Mouse (Mus musculus) CH12.LX (cell line): ENCODE measurements around the gene Soga1. TPM values are rescaled to one million over a fixed set of nuclear protein-coding genes. Genes with fewer than 3 reads are reported as not detected.

Experiments used
- DNase-seq: peaks from one replicate; pipeline ENCODE4 v3.0.0-alpha.2; 2013; ENCODE audit errors: extremely low read depth
- H3K27ac ChIP-seq: 2 replicates; pipeline ENCODE4 v1.5.1; 2012; ENCODE audit warnings: low read depth, mild to moderate bottlenecking, control low read depth, moderate library complexity; ENCODE audit not compliant: insufficient read depth
- H3K27me3 ChIP-seq: replicated peaks from 2 replicates; pipeline ENCODE3; 2012; ENCODE audit warnings: inconsistent platforms
- H3K36me3 ChIP-seq, 2 experiments: replicated peaks in 1 of 2; 2 replicates each; pipeline versions ENCODE3 to v1.6.1; 2012; ENCODE audit warnings: inconsistent platforms in 1 of 2, low read length in 1 of 2, mild to moderate bottlenecking in 1 of 2, mixed read lengths in 1 of 2, moderate library complexity in 1 of 2; ENCODE audit not compliant: control insufficient read depth in 1 of 2, insufficient read depth in 1 of 2
- H3K4me1 ChIP-seq, 2 experiments: 2 replicates each; pipeline ENCODE4 v1.6.1; 2012; ENCODE audit warnings: inconsistent platforms in 1 of 2, moderate library complexity in 1 of 2; ENCODE audit not compliant: insufficient read depth in 2 of 2, control insufficient read depth in 1 of 2
- H3K4me2 ChIP-seq: 2 replicates; pipeline ENCODE4 v1.6.1; 2012; ENCODE audit warnings: low read depth, mild to moderate bottlenecking, control low read depth; ENCODE audit not compliant: poor library complexity, insufficient read depth, severe bottlenecking
- H3K4me3 ChIP-seq, 3 experiments: fragments of 150-350 bp in 1 of 3; sonication (generic) in 1 of 3; replicated peaks in 1 of 3; 2 replicates each; pipeline versions ENCODE3 to v1.5.1; 2011 to 2012; ENCODE audit warnings: low read depth in 2 of 3, low read length in 2 of 3, mild to moderate bottlenecking in 2 of 3, moderate library complexity in 2 of 3, control low read depth in 1 of 3, improper control_type of control experiment in 1 of 3, inconsistent platforms in 1 of 3, mixed read lengths in 1 of 3; ENCODE audit not compliant: poor library complexity in 1 of 3
- H3K79me2 ChIP-seq: replicated peaks from 2 replicates; pipeline ENCODE4 v1.6.1; 2012; ENCODE audit warnings: mild to moderate bottlenecking, moderate library complexity; ENCODE audit not compliant: control insufficient read depth, poor library complexity, insufficient read depth, severe bottlenecking; ENCODE audit errors: extremely low read depth
- H3K9ac ChIP-seq: 2 replicates; pipeline ENCODE4 v1.6.1; 2012; ENCODE audit warnings: low read depth, mild to moderate bottlenecking, control low read depth, moderate library complexity; ENCODE audit not compliant: insufficient read depth
- H3K9me3 ChIP-seq: replicated peaks from 2 replicates; pipeline ENCODE3; 2012; ENCODE audit warnings: low read length, inconsistent platforms, mixed read lengths
- BHLHE40 ChIP-seq: IDR thresholded peaks from 2 replicates; pipeline ENCODE4 v1.6.1; 2011; ENCODE audit warnings: mild to moderate bottlenecking, low read depth, low read length, improper control_type of control experiment
- CHD1 ChIP-seq: IDR thresholded peaks from 2 replicates; pipeline ENCODE4 v1.6.1; 2012; ENCODE audit warnings: low read depth, low read length, improper control_type of control experiment, inconsistent platforms
- CHD2 ChIP-seq: IDR thresholded peaks from 2 replicates; pipeline ENCODE4 v1.6.1; 2011; ENCODE audit warnings: low read length, improper control_type of control experiment
- CTCF ChIP-seq, 2 experiments: IDR thresholded peaks in 1 of 2; conservative IDR thresholded peaks in 1 of 2; 2 replicates each; pipeline ENCODE4 v1.5.1; 2011 to 2012; ENCODE audit warnings: low read depth in 2 of 2, low read length in 2 of 2, improper control_type of control experiment in 1 of 2, inconsistent platforms in 1 of 2, mild to moderate bottlenecking in 1 of 2, moderate library complexity in 1 of 2
- E2F4 ChIP-seq: IDR thresholded peaks from 2 replicates; pipeline ENCODE4 v1.6.1; 2011; ENCODE audit warnings: low read depth, low read length, improper control_type of control experiment; ENCODE audit not compliant: insufficient replicate concordance
- ELF1 ChIP-seq: IDR thresholded peaks from 2 replicates; pipeline ENCODE4 v1.6.1; 2014; ENCODE audit warnings: low read depth, mild to moderate bottlenecking, inconsistent platforms, low read length, improper control_type of control experiment
- EP300 ChIP-seq: IDR thresholded peaks from 2 replicates; pipeline ENCODE4 v1.6.1; 2011; ENCODE audit warnings: low read length, improper control_type of control experiment
- ETS1 ChIP-seq: conservative IDR thresholded peaks from 2 replicates; pipeline ENCODE4 v1.6.1; 2012; ENCODE audit warnings: low read depth, mild to moderate bottlenecking, inconsistent platforms, low read length, improper control_type of control experiment, moderate library complexity
- GABPA ChIP-seq: IDR thresholded peaks from 2 replicates; pipeline ENCODE4 v1.6.1; 2012; ENCODE audit warnings: low read depth, low read length, improper control_type of control experiment, inconsistent platforms; ENCODE audit not compliant: insufficient replicate concordance
- IRF4 ChIP-seq: IDR thresholded peaks from 2 replicates; pipeline ENCODE4 v1.6.1; 2014; ENCODE audit warnings: low read depth, mild to moderate bottlenecking, inconsistent platforms, low read length, improper control_type of control experiment
- JUN ChIP-seq: IDR thresholded peaks from 2 replicates; pipeline ENCODE4 v1.6.1; 2011; ENCODE audit warnings: low read depth, mild to moderate bottlenecking, low read length, improper control_type of control experiment, moderate library complexity; ENCODE audit not compliant: insufficient read depth
- JUND ChIP-seq: conservative IDR thresholded peaks from 2 replicates; pipeline ENCODE4 v1.6.1; 2011; ENCODE audit warnings: low read depth, low read length, improper control_type of control experiment
- KAT2A ChIP-seq: IDR thresholded peaks from 2 replicates; pipeline ENCODE4 v1.6.1; 2012; ENCODE audit warnings: low read length, improper control_type of control experiment, inconsistent platforms; ENCODE audit not compliant: insufficient replicate concordance
- MAFK ChIP-seq: IDR thresholded peaks from 2 replicates; pipeline ENCODE4 v1.6.1; 2011; ENCODE audit warnings: low read length, improper control_type of control experiment; ENCODE audit not compliant: insufficient replicate concordance
- MAX ChIP-seq: IDR thresholded peaks from 2 replicates; pipeline ENCODE4 v1.6.1; 2011; ENCODE audit warnings: low read length, improper control_type of control experiment
- MAZ ChIP-seq: IDR thresholded peaks from 2 replicates; pipeline ENCODE4 v1.6.1; 2012; ENCODE audit warnings: low read depth, mild to moderate bottlenecking, inconsistent platforms, low read length, improper control_type of control experiment, moderate library complexity
- MEF2A ChIP-seq: IDR thresholded peaks from 2 replicates; pipeline ENCODE4 v1.6.1; 2014; ENCODE audit warnings: low read depth, mild to moderate bottlenecking, inconsistent platforms, low read length, improper control_type of control experiment, borderline replicate concordance
- MYC ChIP-seq: IDR thresholded peaks from 2 replicates; pipeline ENCODE4 v1.6.1; 2011; ENCODE audit warnings: low read depth, mild to moderate bottlenecking, improper control_type of control experiment, low read length
- NELFE ChIP-seq: IDR thresholded peaks from 2 replicates; pipeline ENCODE4 v1.6.1; 2011; ENCODE audit warnings: low read depth, low read length, improper control_type of control experiment
- POLR2A ChIP-seq: IDR thresholded peaks from 2 replicates; pipeline ENCODE4 v1.6.1; 2011; ENCODE audit warnings: low read depth, mild to moderate bottlenecking, improper control_type of control experiment, low read length
- POLR2AphosphoS2 ChIP-seq: IDR thresholded peaks from 2 replicates; pipeline ENCODE4 v1.6.1; 2011; ENCODE audit warnings: low read depth, low read length, improper control_type of control experiment
- RCOR1 ChIP-seq: conservative IDR thresholded peaks from 2 replicates; pipeline ENCODE4 v1.6.1; 2012; ENCODE audit warnings: low read depth, mild to moderate bottlenecking, inconsistent platforms, low read length, improper control_type of control experiment
- SIN3A ChIP-seq: IDR thresholded peaks from 2 replicates; pipeline ENCODE4 v1.6.1; 2012; ENCODE audit warnings: low read length, improper control_type of control experiment, inconsistent platforms
- SMC3 ChIP-seq: IDR thresholded peaks from 2 replicates; pipeline ENCODE4 v1.6.1; 2011; ENCODE audit warnings: low read depth, low read length, improper control_type of control experiment
- TBP ChIP-seq: conservative IDR thresholded peaks from 2 replicates; pipeline ENCODE4 v1.6.1; 2011; ENCODE audit warnings: low read depth, low read length, improper control_type of control experiment
- TCF12 ChIP-seq: IDR thresholded peaks from 2 replicates; pipeline ENCODE4 v1.6.1; 2014; ENCODE audit warnings: low read depth, mild to moderate bottlenecking, inconsistent platforms, low read length, improper control_type of control experiment
- USF1 ChIP-seq: IDR thresholded peaks from 2 replicates; pipeline ENCODE4 v1.6.1; 2014; ENCODE audit warnings: low read depth, mild to moderate bottlenecking, inconsistent platforms, low read length, improper control_type of control experiment
- USF2 ChIP-seq: conservative IDR thresholded peaks from 2 replicates; pipeline ENCODE4 v1.6.1; 2011; ENCODE audit warnings: low read depth, low read length, improper control_type of control experiment
- ZC3H11A ChIP-seq: IDR thresholded peaks from 2 replicates; pipeline ENCODE4 v1.6.1; 2012; ENCODE audit warnings: low read depth, mild to moderate bottlenecking, inconsistent platforms, low read length, improper control_type of control experiment
- ZKSCAN1 ChIP-seq: IDR thresholded peaks from 2 replicates; pipeline ENCODE4 v1.6.1; 2012; ENCODE audit warnings: low read depth, inconsistent platforms, low read length, improper control_type of control experiment, borderline replicate concordance
- dilution Hi-C: fragments of 300-500 bp; cut with MboI; formaldehyde crosslinking; loops from 2 replicates; pipeline ENCODE4 v1.14.3; 2020; ENCODE audit warnings: low sequenced_read_pairs; ENCODE audit not compliant: extremely low pct_unique_long_range_greater_than_20kb, extremely low pct_ligation_motif_present
- in situ Hi-C: fragments of 300-500 bp; cut with MboI; formaldehyde crosslinking; loops from 3 replicates; pipeline ENCODE4 v1.14.3; 2019; ENCODE audit warnings: low sequenced_read_pairs, low pct_ligation_motif_present, low pct_unique_long_range_greater_than_20kb, mixed read lengths
- polyA plus RNA-seq: library from polyadenylated mRNA; unstranded; fragments of >175 nt; gene quantifications from 2 replicates; pipeline ENCODE4 v1.2.1, GENCODE M21; 2012; ENCODE audit warnings: low read depth; ENCODE audit not compliant: insufficient read length
- total RNA-seq, 2 experiments: library from RNA; depleted of rRNA; stranded (reverse); fragments of 300-350 nt in 1 of 2; fragments of >200 nt in 1 of 2; gene quantifications; 2 replicates each; pipeline ENCODE4 v1.2.3; 2012 to 2014

The Soga1 gene
- total and polyA plus RNA-seq, 3 experiments = 0.39 to 2.0 (median 2.0) TPM

DNA sequence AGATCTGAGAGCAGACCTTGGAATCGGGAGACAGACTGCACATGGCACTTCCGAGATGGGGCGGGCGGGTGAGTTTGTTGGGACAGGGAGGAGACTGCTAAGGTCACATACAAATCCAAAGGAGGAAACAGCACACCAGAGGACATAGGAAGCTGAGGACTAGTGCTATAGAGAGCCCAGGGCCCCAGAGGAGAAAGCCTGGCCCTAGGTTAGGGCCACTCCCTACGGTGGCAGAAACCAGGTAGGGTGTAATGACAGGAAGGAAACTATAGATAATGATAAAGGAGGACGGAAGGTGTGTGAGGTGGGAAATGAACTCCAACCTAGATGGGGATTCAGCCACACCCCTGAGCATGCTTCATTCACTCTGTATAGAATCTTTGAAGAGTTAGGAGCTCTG is 66.7 kb downstream of the Soga1 start:
- H3K79me2 ChIP-seq = no peaks in the 10 kb centered on the region
- no peaks in the 10 kb centered on the region for H3K27me3 ChIP-seq
- H3K27ac ChIP-seq = no peak overlapping the region
- H3K9ac ChIP-seq = no peak overlapping the region
- H3K9me3 ChIP-seq = no peaks in the 10 kb centered on the region
- TF ChIP-seq MAX = no peak
- TF ChIP-seq MAZ = no peak
- no peak for TF ChIP-seq JUN
- TF ChIP-seq MAFK = no peak
- TF ChIP-seq SMC3 = no peak
- TF ChIP-seq TBP = no peak
- TF ChIP-seq USF2 = no peak
- no peak for TF ChIP-seq MYC
- TF ChIP-seq MEF2A = no peak
- TF ChIP-seq CHD2 = no peak
- TF ChIP-seq USF1 = no peak
- TF ChIP-seq RCOR1 = no peak
- TF ChIP-seq KAT2A = no peak
- TF ChIP-seq NELFE = no peak
- peaks cover 0 to 6% of the 10 kb centered on the region in 2 experiments for H3K36me3 ChIP-seq
- no peak overlapping the region for H3K4me3 ChIP-seq
- H3K4me2 ChIP-seq = no peak overlapping the region
- H3K4me1 ChIP-seq = peaks cover 0 to 30% of the 10 kb centered on the region in 2 experiments; a peak in 2 of 4 replicates
- dilution Hi-C loops = no loop called here
- in situ Hi-C loops = loop anchor here (10.0 kb wide), 1 partner anchor 228 kb away; no protein-coding TSS in a partner anchor
- DNase-seq = no peak

DNA sequence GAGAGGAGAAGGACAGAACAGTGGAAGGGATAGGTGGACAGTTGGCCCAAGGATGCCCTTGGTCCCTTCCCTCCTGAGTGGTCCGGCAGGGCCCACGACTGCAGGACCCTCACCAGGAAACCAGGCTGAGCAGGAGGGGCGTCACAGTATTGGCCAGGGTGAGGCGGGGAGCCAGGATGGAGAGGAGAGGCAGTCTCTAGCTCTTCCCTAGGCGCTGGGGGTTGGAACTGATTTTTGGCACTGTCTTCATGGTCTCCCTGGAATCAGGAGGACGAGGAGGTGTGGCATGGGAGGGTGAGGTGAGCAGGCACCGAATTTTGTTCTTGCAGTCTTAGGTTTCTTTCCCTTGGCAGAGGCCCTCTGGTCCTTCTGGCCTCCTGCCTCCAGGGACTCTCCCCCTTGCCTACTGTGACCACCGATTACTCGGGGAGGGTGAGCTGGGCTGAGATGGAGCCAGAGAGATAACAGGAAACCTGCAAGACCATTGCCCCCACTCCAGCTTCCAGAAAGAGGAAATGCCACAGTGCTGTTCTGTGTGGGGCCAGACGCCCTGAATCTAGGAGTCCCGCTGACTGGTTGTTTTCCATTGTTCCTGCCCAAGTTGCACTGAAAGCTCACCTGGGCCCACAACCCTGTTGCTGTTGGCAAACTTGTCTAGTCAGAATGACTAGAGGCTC is 68.3 kb downstream of the Soga1 start:
- no peak for DNase-seq
- Histone ChIP-seq H3K79me2 (no peaks in the 10 kb centered on the region), H3K27ac (no peak overlapping the region), H3K36me3 (peaks cover 0 to under 1% of the 10 kb centered on the region in 2 experiments), H3K9ac (no peak overlapping the region), H3K9me3 (no peaks in the 10 kb centered on the region), H3K27me3 (no peaks in the 10 kb centered on the region), H3K4me3 (no peak overlapping the region), H3K4me1 (peaks cover 1 to 29% of the 10 kb centered on the region in 2 experiments; a peak in 3 of 4 replicates), H3K4me2 (no peak overlapping the region)
- TF ChIP-seq ELF1 = no peak
- no peak for TF ChIP-seq ETS1
- no peak for TF ChIP-seq MAFK
- no peak for TF ChIP-seq CTCF (conservative IDR thresholded peaks at IDR 0.05 in 1 of 2, IDR thresholded peaks at IDR 0.05 in 1 of 2; ENCODE audit: low read depth in 2 of 2, low read length in 2 of 2)
- no peak for TF ChIP-seq MEF2A
- TF ChIP-seq E2F4 = no peak
- no peak for TF ChIP-seq EP300
- TF ChIP-seq GABPA = no peak
- no peak for TF ChIP-seq KAT2A
- no peak for TF ChIP-seq ZKSCAN1
- TF ChIP-seq TCF12 = no peak
- no peak for TF ChIP-seq BHLHE40
- TF ChIP-seq ZC3H11A = no peak
- TF ChIP-seq POLR2A = no peak
- TF ChIP-seq CHD1 = no peak
- TF ChIP-seq IRF4 = no peak
- no peak for TF ChIP-seq POLR2AphosphoS2
- no peak for TF ChIP-seq NELFE
- TF ChIP-seq SIN3A = no peak
- no peak for TF ChIP-seq JUND
- dilution Hi-C loops = no loop called here
- in situ Hi-C loops = loop anchor here (10.0 kb wide), 1 partner anchor 226 kb away; no protein-coding TSS in a partner anchor
